Mouse (Mus musculus): ENCODE measurements around the gene Olfr822. TPM values are rescaled to one million over a fixed set of nuclear protein-coding genes. Genes with fewer than 3 reads are reported as not detected.
"Not testable (repeated sequence)": the region's sequence is repeated elsewhere in the genome, so short reads cannot be mapped to it uniquely, and the experiment has no call there.

Gene Olfr822
- total RNA-seq (2021): not detected

- DNase-seq (ENCODE audit: extremely low spot score in 1 of 2, low spot score in 1 of 2): no peak
These were observed at the start of gene Olfr822 for GRCm38 (mm10) chr10:130070910-130071309. TSS of gene Olfr822 (plus strand) at chr10:130071210.

- DNase-seq (ENCODE audit: extremely low spot score in 1 of 2, low spot score in 1 of 2): no peak
These were observed 41.0 kb upstream of the Olfr822 start, which contains the start of gene Olfr821 for GRCm38 (mm10) chr10:130030048-130030447. TSS of gene Olfr821 (plus strand) at chr10:130030348.

GRCm38 (mm10) chr10:130037096-130037495 is 33.9 kb upstream of the Olfr822 start:
- no peak for DNase-seq (ENCODE audit: extremely low spot score in 1 of 2, low spot score in 1 of 2)

GRCm38 (mm10) chr10:130092838-130093440 is 21.9 kb downstream of the Olfr822 start:
- peak; percentile 20 to 86 for DNase-seq (ENCODE audit: extremely low spot score in 1 of 2, low spot score in 1 of 2)

GRCm38 (mm10) chr10:130096104-130096503 is 25.1 kb downstream of the Olfr822 start:
- no peak for DNase-seq (ENCODE audit: extremely low spot score in 1 of 2, low spot score in 1 of 2)

- DNase-seq (ENCODE audit: extremely low spot score in 1 of 2, low spot score in 1 of 2): not testable (repeated sequence)
These were observed 44.3 kb downstream of the Olfr822 start, which contains the start of gene Olfr823 for GRCm38 (mm10) chr10:130115283-130115682. TSS of gene Olfr823 (minus strand) at chr10:130115383.

- not testable (repeated sequence) for DNase-seq (ENCODE audit: extremely low spot score in 1 of 2, low spot score in 1 of 2)
These were observed 45.0 kb downstream of the Olfr822 start for GRCm38 (mm10) chr10:130116045-130116444.

Other genes starting within 250 kb of the Olfr822 start
- not detected for gene Olfr812, start 225.1 kb upstream of the Olfr822 start, total RNA-seq (2021)
- gene Olfr813, start 215.8 kb upstream of the Olfr822 start, total RNA-seq (2021): not detected
- gene Olfr814, start 191.4 kb upstream of the Olfr822 start, total RNA-seq (2021): not detected
- gene Olfr815, start 165.3 kb upstream of the Olfr822 start, total RNA-seq (2021): not detected
- not detected for gene Olfr816, start 155.6 kb upstream of the Olfr822 start, total RNA-seq (2021)
- gene Olfr818, start 122.1 kb upstream of the Olfr822 start, total RNA-seq (2021): not detected
- gene Olfr819, start 103.9 kb upstream of the Olfr822 start, total RNA-seq (2021): not detected
- not detected for gene Olfr247, start 95.1 kb upstream of the Olfr822 start, total RNA-seq (2021)
- gene Gm10310, start 86.1 kb upstream of the Olfr822 start, total RNA-seq (2021): not detected
- gene Olfr820, start 58.6 kb upstream of the Olfr822 start, total RNA-seq (2021): not detected
- not detected for gene Olfr821, start 40.9 kb upstream of the Olfr822 start, total RNA-seq (2021)
- not detected for gene Olfr823, start 44.2 kb downstream of the Olfr822 start, total RNA-seq (2021)
- not detected for gene Olfr824, start 58.8 kb downstream of the Olfr822 start, total RNA-seq (2021)
- gene Olfr825, start 95.6 kb downstream of the Olfr822 start, total RNA-seq (2021): not detected
- gene Olfr826, start 113.0 kb downstream of the Olfr822 start, total RNA-seq (2021): not detected
- gene Olfr827, start 143.2 kb downstream of the Olfr822 start, total RNA-seq (2021): not detected
- gene Neurod4, start 209.0 kb downstream of the Olfr822 start, total RNA-seq (2021): under 1 TPM in 1 of 2 experiments, not detected in 1; 0.20 TPM

All from layer of hippocampus, postnatal 25 days (tissue).